Mouse (Mus musculus): Measurements from ENCODE around the gene Slc8a3.

The Slc8a3 gene

GRCm38 (mm10) chr12:81237158-81237557 lies 95.8 kb downstream of the Slc8a3 start:
- no peak for DNase-seq (ENCODE audit: low spot score)

- no peak for DNase-seq (ENCODE audit: low spot score)
Measured at GRCm38 (mm10) chr12:81235456-81236330, 97.3 kb downstream of the Slc8a3 start.

- no peak for DNase-seq (ENCODE audit: low spot score)
Measured at GRCm38 (mm10) chr12:81233746-81234380, 99.1 kb downstream of the Slc8a3 start.

GRCm38 (mm10) chr12:81227767-81228460 lies 105.1 kb downstream of the Slc8a3 start:
- no peak for DNase-seq (ENCODE audit: low spot score)

- DNase-seq (ENCODE audit: low spot score), result no peak
Measured at GRCm38 (mm10) chr12:81226590-81226989, 106.4 kb downstream of the Slc8a3 start.

- no peak for DNase-seq (ENCODE audit: low spot score)
Measured at GRCm38 (mm10) chr12:81225966-81226577, 106.9 kb downstream of the Slc8a3 start.

GRCm38 (mm10) chr12:81224843-81225242 lies 108.1 kb downstream of the Slc8a3 start:
- DNase-seq (ENCODE audit: low spot score), result no peak

GRCm38 (mm10) chr12:81223276-81223675 lies 109.7 kb downstream of the Slc8a3 start:
- DNase-seq (ENCODE audit: low spot score), result no peak

GRCm38 (mm10) chr12:81219339-81219738 lies 113.6 kb downstream of the Slc8a3 start:
- no peak for DNase-seq (ENCODE audit: low spot score)

GRCm38 (mm10) chr12:81208559-81208958 lies 124.4 kb downstream of the Slc8a3 start:
- no peak for DNase-seq (ENCODE audit: low spot score)

GRCm38 (mm10) chr12:81205619-81206560 lies 127.1 kb downstream of the Slc8a3 start:
- DNase-seq (ENCODE audit: low spot score), result no peak

GRCm38 (mm10) chr12:81203226-81203625 lies 129.8 kb downstream of the Slc8a3 start:
- DNase-seq (ENCODE audit: low spot score), result no peak

- DNase-seq (ENCODE audit: low spot score), result no peak
Measured at GRCm38 (mm10) chr12:81199280-81199955, 133.6 kb downstream of the Slc8a3 start.

GRCm38 (mm10) chr12:81197468-81198075 lies 135.4 kb downstream of the Slc8a3 start:
- no peak for DNase-seq (ENCODE audit: low spot score)

- DNase-seq (ENCODE audit: low spot score), result no peak
Measured at GRCm38 (mm10) chr12:81193968-81194367, 139.0 kb downstream of the Slc8a3 start.

- no peak for DNase-seq (ENCODE audit: low spot score)
Measured at GRCm38 (mm10) chr12:81189636-81190035, 143.3 kb downstream of the Slc8a3 start.

GRCm38 (mm10) chr12:81188996-81189395 lies 144.0 kb downstream of the Slc8a3 start:
- DNase-seq (ENCODE audit: low spot score), result no peak

- no peak for DNase-seq (ENCODE audit: low spot score)
Measured at GRCm38 (mm10) chr12:81188423-81188822, 144.6 kb downstream of the Slc8a3 start.

- DNase-seq (ENCODE audit: low spot score), result no peak
Measured at GRCm38 (mm10) chr12:81186668-81187067, 146.3 kb downstream of the Slc8a3 start.

- DNase-seq (ENCODE audit: low spot score), result no peak
Measured at GRCm38 (mm10) chr12:81186081-81186480, 146.9 kb downstream of the Slc8a3 start.
